Mouse (Mus musculus) cerebellum, adult 9-11 months (tissue): ENCODE measurements around the gene Jam2.

Source experiments
- DNase-seq: peaks from one replicate; pipeline ENCODE4 v3.0.0; 2022

The Jam2 gene

DNA sequence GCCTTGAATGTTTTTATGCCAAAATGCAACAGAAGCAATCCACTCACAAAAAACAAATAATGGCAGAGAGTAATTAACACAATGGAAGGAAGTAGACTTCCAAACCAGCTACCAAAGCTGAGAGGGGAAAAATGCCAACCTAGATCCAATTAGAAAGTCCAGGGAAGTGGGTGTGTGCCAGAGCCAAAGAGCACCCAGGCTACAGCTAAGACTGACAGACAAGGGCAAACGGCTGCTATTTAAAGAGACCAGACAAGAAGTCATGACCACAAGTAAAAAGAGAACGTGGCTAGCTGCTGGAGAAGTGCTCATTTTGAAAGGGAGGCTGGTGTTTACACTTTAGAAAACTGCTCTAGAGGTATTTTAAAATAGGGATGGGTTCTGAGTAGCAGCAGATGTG, 9.4 kb downstream of the Jam2 start:
- no peak for DNase-seq

DNA sequence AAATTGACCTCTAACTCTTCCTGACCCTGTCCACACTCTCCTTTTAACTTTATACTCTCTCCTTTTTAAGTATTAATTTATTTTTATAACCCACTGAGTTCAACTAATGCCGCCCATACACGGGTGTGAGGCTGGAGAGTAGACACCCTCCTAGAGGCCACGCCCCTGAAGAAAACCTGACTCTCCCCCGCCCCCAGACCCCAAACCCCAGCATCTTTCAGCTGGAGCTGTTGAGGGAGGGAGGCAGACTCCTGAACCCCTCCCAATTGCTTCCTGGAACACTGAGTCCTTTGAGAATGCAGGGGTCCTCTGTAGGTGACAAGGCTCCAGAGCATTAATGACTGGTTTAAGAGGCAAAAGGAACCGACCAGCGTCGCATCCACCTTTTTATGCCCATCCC, 11.0 kb downstream of the Jam2 start:
- no peak for DNase-seq

DNA sequence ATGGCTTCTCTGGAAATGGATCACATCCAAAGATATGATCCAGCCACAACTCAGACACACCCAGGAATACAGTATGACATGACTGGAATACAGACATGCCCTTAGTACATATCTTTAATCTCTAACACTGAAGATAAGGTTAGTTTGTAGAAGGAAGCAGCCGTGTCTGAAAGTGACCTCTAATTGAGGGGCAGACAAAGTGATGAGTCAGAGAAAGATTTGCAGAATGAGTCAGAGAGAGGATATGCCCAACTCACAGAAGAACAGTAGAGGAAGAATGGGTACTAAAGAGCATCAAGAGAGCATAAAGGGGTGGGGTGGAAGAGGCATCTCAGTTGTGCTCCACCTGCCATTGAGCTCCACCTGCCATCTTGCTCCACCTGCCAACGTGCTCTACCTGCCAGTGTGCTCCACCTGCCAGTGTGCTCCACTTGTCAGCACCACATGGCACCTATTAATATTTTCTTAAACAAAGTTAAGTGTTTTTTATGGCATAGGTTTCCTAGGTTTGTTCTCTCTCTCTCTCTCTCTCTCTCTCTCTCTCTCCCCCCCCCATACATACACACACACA, 16.8 kb downstream of the Jam2 start:
- DNase-seq: no peak

DNA sequence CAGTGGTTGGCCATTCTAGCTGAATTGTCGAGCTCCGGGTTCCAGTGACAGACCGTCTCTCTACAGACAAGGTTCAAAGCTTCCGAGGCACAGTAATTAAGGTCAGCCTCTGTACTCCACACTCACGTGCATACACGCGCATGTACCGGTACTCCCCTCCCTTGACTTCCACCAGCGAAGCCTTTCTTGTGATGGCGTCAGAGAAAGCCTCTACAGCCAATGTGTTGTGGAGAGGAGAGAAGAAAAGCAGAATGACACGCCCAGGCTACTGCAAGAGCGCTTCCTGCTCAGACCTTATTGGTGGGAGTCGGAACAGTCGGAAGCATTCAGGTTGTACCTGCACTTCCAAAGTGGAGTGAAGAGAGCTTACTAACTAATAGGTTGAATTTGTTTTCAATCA, 19.5 kb downstream of the Jam2 start:
- DNase-seq: no peak

DNA sequence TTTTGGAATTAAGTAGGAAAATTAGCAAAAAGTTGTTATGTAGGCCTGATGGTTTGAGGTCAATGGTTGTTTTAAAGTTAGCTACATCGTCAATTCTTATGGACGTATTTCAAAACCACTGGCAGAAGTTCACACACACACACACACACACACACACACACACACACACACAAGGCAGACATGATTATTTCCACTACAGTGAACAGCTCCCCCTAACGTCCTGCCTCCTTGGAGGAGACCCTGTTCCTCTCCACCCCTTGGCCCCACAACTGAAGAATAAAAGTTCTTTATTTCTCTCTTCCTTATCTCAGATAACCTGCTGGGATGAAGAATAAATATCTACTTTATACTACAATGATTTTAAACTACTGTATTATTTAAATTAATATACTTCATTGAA, 21.4 kb downstream of the Jam2 start:
- no peak for DNase-seq

DNA sequence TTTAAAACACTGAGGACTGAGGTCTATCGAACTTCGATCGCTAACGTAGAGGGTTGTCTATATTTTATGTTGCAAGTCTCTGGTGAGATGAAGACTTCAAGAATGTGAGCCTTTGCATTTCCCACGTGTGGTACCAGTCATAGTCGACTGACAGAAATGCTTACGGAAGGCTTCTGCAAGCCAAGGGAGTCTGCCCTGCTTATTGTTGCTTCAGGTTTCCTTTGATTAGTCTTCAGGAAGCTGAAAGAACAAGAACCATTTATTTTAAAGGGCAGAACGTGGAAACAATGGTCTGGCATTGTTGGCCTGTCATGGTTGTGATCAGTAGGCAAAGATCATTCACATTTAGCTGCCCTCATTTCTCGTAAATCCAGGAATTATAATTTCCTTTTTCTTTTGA, 22.8 kb downstream of the Jam2 start:
- no peak for DNase-seq

DNA sequence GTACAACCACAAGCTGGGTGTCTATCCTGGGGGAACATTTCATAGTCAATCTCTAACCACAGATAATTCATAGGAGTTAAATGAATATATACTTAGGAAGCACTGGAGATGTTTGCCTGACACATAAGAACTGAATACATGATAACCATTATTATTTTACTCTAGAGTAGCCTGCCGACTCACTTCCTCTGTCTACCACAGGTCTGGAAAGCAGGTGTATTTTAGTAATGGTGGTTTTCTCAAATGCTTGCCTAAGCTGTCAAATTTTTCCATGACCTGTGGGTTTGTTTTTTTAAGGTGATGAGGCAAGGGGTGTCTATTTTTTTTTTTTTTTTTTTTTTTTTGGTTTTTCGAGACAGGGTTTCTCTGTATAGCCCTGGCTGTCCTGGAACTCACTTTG, 26.1 kb downstream of the Jam2 start:
- DNase-seq: no peak

DNA sequence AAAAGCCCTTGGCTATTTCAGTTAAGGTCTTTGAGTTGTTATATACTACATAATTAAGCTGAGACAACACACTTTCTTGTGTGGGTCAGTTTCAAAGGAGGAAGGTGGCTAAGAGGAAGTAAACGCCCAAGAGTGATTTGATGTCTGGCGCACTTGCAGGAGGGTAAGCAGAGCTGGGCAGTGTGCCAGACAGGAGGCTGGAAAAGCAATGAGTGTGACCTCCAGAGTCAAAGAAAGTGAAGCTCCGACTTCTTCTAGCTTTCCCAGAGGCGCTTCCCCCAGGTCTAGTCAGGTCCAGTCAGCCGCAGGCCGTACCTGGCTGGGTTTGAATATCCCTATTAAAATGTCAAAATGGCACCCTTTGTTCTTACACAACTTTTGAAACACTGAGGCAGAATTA, 28.3 kb downstream of the Jam2 start:
- no peak for DNase-seq

DNA sequence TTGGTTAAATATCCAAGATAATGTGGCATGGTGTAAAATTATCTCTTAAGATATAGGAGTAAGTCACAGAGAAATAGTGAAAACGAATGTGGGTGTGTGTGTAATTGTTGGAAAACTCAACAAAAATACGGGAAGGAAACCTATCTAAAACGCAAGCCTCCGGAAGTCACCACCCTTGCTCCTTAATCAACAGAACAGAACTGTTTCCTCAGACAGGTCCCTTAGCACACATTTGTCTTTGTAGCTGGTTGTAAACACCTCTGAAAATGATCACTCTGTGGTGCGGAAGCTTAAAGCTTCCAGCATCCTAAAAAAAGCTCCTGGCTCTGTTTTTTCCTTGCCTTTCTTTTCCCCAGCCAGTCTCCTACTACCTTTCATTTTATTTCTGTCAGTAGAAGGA, 30.9 kb downstream of the Jam2 start:
- no peak for DNase-seq

DNA sequence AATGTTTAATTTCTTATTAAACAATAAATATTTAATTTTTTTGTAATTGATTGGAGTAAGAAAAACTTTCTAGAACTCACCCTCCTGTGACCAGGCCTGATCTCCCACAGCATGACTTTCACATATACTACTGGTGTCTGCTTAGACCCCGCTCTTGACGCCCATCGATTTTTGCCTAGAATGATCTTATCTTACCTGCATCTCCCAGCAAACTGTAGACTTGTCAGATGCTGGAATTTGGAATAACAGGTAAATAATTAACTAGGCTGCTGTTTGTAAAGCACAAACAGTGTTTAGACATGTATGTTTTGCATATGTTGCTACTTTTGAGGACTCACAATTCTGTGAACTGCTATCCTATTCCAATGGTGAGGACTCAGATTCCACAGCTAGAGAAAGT, 32.3 kb downstream of the Jam2 start:
- DNase-seq: no peak

DNA sequence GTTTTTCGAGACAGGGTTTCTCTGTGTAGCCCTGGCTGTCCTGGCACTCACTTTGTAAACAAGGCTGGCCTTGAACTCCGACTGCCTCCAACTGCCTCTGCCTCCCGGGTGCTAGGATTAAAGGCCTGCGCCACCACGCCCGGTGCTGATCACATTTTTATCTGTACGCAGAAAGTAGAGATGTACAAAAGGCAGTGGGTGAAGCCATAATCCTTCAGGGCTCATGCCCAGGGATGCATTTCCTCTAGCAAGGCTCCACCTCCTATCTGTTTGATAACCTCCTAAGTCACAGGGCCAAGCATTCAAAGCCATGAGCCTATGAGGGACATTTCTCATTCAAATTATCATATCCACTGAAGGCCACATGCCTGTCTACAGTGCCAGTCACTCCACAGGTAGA, 34.0 kb downstream of the Jam2 start:
- DNase-seq: no peak

DNA sequence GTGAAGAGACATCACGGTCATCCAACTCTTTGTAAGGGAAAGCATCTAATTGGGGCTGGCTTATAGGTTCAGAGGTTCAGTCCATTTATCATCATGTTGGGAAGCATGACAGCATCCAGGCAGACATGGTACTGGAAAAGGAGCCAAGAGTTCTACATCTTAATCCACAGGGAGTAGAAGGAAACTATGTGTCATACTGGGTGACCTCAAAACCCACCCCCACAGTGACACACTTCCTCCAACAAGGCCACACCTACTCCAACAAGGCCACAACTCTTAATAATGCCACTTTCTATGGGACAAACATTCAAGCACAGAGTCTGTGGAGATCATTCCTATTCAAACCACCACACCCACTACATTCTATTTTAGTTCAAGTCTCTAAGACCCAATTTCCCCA, 36.3 kb downstream of the Jam2 start:
- DNase-seq: no peak

DNA sequence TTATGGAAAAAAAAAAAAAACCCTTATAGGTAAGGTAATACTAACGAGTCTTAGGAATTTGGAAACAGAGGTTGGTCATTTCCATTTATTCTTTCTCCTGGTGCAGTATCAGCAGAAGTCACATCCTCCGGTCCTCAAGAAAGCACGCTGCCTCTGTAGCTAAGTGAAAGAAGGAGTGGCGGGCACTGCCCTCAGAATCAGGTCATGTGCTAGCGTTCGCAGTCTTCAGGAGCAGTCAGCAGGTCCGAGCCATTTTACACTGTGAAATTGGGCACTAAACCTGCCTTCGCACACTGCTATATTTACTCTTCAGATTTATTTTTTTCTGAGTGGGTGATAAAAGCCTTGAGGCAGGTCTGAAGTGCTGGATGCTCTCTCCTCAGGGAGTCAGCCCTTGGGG, 39.9 kb downstream of the Jam2 start:
- no peak for DNase-seq

DNA sequence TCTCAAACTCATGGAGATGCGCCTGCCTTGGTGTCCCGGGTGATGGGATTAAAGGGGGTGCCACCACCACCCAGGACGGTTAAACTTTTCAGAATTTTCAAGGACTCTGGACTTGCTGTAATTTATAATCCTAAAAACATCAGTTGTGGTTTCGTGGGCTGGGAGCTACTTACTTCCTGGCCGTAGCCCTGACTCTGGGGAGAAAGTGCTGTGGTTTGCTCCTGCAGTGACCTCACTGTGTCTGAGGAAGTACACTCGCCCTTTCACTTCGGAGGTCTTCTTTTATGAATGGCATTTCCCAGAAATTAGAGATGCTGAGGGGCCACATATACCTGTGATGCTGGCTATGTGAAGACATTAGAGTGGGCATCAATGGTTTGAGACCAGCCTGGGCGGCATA, 40.6 kb downstream of the Jam2 start:
- DNase-seq: no peak

DNA sequence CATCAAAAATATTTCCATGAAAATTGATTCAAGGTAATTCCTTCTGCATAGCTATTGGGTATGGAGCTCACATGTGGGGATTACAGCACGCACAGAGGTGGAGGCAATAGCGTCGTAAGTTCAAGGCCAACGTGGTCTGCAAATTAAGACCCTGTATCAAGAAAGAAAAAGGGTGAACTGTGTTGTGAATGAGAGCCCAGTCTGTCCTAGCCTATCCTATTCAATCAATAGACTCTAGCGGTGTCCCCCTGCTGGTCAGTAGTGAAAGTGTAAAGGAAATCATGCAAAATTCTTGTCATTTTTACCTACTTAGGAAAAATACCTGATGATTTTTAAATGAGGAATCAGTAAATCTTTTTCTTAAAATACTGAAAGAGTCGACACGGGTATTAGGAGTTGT, 43.5 kb downstream of the Jam2 start:
- DNase-seq: no peak

DNA sequence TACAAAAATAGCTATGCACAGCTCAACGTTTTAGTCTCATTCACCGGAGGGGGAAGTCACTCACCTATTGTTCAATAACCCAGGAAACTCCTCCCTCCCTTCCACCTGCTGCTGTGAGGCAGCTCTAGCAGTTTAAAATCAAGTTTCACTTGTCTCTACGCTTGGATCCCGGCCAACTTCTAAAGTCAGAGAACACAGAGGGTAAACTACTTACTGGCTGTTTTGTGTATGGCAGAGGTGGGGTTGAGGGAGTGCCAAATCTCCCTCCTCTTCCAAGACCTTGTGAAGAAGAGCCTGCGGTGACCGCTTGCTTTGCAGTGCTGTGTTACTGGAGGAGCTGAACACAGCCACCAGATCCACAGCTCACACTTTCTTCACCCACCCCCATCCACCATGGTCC, 51.1 kb downstream of the Jam2 start:
- DNase-seq: no peak

DNA sequence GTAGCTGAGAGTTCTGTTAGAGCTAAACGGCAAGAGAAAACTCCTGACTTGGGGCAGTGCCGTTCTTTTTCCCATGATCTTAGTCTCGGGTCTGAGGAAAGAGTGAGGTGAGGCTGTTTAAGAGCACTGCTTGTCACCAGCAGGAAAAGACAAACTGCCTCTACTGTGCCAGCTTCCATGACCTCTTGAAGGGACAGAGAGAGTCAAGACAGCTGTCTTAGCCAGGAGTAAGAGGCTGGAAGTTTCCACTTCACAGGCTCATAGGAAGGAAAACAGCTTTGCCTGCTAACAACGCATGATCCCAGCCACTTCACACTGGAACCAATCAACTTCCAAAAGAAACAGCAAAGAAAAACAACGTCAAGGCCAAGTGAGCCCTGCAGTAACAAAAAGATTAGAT, 57.8 kb downstream of the Jam2 start:
- no peak for DNase-seq

DNA sequence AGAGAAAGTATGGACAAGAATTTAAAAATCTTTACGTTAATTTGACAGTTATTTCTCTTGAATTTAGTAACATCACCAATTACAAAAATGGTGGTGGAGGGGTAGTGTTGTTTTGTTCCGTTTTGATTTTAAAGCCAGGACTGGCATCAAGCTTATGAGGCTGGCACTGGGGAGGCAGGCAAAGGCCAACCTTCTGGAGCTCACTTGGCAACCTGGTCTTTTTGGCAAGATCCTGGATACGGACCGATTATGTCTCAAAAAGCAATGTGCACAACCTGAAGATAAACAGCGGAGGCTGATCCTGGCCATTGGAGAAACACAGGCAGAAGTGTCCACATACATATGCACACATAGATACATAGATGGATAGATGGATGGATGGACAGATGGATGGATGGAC, 58.8 kb downstream of the Jam2 start:
- DNase-seq: peak; percentile 89

DNA sequence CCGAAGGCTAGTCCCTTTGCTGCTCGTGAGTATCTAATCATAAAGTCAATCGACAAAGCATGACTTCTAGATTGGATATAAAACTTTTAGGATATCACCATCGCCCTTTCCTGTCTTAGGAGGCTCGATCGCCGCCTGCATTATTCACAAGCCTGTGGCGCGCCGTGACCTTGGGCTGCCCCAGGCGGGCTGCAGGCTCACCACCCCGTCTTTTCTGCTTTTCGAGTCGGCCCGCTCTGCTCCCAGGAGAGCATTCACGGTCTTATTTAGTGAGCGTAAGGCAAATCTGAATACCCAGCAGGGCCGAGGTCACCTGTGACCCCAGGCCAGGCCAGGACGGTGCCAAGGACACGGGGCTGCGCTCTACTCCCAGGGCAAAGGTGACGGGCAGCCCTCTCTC, 60.4 kb downstream of the Jam2 start:
- no peak for DNase-seq

DNA sequence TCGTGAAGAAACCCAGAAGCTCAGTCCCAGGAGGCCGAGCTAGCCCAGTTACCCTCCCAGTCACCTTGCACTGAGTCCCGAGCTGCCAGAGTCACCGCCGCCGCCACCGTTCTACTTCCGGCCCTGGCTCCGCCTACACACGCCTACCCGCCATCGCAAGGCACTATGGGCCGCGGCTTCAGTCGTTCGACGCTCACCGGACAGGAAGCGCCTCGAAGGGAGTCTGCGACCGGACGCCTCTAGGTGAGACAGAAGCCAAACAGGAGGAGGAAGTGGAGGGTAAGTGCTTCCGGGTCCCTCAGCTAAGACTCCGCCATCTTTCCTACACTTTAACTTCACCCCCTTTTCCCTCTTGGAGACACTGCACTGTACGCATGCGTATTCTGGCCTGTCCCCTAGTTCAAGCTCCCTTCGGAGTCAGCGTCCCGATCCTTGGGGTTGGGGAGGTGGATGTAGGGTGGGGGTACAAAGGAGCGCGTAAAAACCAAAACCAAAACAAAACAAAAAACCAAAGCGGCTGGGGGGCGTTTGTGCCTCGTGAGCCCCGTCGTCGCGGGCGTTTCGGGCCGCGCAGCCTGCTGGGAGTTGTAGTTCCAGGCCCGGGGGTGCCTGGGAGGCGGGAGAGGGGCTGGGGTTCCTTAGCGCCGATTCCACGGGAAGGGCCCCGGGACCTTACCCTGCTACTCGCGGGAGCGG, 61.0 kb downstream of the Jam2 start, which contains the start of gene Gabpa:
Gene Gabpa (plus strand): TSS at position 181 of the 696 bp plus-strand sequence.
- DNase-seq: peak; percentile 97

DNA sequence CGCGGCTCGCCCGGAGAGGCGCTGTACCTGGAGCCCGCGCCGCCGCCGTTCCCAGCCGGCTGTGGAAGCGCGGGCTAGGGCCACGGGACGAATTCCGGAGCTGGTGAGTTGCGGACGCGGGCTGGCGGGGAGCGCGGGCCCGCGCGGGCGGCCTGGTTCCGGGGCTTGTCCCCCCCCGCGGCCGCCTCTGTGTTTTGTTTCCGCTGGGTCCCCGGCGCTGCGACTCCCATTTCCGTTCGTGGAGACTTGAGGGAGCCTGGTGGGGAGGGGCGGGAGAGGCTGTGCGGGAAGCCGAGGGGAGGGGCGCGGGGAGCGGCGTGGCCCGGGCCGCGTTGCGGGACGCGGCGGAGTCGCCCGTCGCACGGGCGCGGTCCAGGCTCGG, 61.5 kb downstream of the Jam2 start, which contains the start of gene Atp5j:
Gene Atp5j (minus strand): TSS at position 185 of the 382 bp plus-strand sequence.
- peak; percentile 89 for DNase-seq

DNA sequence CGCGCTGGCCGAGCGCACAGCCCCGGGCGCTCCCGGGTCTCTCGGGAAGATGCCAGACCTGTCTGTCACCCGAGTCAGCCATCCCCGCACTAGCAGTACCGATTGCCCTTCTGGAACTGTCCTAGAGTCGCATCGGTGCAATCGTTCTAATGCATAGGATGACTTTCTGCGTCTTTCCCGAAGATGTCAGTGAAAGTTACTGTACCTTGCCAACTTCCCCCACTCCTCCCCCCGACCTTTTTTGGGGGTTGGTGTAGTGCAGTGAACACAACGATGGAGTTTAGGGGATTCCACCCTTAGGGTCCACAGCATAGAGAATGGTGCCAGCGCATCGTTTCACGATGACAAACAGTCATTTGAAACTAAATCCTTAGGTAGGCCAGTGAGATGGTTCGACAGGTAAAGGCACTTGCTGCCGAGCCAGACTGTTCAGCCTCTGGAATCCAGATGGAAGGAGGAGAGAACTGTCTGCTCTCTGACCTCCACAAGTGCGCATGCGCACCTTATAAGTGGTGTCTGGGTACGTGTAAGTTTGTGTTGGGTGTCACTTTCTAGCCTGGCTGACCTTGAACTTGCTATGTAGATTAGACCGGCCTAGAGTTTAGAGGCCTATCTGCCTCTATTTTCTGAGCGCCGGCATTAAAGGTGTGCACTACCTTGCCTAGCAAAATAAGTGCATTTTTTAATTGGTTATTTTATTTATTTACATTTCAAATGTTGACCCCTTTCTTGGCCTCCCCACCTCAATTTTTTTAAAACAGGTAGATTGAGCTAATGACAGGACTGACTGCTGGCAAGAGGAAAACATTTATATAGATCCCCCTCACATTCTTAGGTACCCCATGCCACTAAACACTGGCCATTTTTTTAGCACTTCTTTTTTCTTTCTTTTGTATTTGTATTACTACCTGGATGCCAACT, 62.2 kb downstream of the Jam2 start:
- peak; percentile 85 for DNase-seq

DNA sequence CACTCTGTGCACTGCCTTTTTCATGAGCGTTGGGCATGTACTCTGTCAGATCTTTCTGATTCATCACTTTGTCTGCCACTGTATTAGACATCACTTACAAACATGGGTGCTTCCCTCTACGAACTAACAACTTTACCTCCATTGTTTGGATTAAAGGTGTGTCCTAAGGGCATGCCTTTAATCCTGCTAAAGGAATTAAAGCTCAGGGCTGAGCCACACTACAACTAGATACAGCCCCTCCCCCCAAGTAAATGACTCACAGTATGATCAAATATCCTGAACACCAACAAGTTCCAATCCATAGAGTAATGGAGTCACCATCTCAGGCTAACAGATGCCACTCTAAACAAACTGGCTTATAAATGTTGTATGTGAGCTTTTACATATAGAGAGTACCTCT, 64.7 kb downstream of the Jam2 start:
- DNase-seq: no peak

DNA sequence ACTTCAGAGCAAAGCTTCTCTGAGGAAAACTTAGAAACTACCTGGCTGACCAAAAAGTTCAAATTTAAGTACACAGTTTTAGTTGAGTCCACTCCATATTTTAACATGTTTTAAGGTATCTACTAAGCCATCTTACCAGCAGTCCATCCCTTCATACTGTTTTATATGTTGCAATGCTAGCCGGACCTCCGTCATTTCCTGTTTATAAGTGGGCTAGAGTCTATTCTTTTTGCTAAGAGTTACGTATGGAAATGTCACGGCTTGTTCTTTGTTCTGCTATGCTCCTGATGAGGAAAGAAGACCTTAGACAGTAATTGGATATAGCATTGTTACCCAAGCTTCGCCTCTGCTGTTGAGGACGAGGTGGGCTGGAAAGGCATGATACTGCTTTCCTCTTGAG, 79.6 kb downstream of the Jam2 start:
- no peak for DNase-seq
